Mouse (Mus musculus) midbrain, embryonic 14.5 days (tissue): Measurements from ENCODE around the gene Slc35b3. TPM values are rescaled to one million over a fixed set of nuclear protein-coding genes. Genes with fewer than 3 reads are reported as not detected.

Experiments
- ATAC-seq: fragments of 200-750 bp; cut with Nextera tagmentation; 2 replicates; pipeline ENCODE4 v1.8.0; 2017; ENCODE audit warnings: moderate number of reproducible peaks, moderate library complexity; ENCODE audit not compliant: low FRiP score, low TSS enrichment
- DNase-seq: peaks from one replicate; pipeline ENCODE4 v3.0.0-alpha.2; 2015
- H3K27ac ChIP-seq: fragments of 300-500 bp; sonication (generic); replicated peaks from 2 replicates; pipeline ENCODE4 v1.5.1; 2014; ENCODE audit warnings: mild to moderate bottlenecking, low read depth, low read length, moderate library complexity
- H3K27me3 ChIP-seq: fragments of 300-500 bp; sonication (generic); 2 replicates; pipeline ENCODE4 v1.6.1; 2014; ENCODE audit warnings: low read length, control low read depth, mixed read lengths; ENCODE audit not compliant: control insufficient read depth, insufficient read depth
- H3K36me3 ChIP-seq: fragments of 300-500 bp; sonication (generic); 2 replicates; pipeline ENCODE4 v1.6.1; 2014; ENCODE audit warnings: low read length, control low read depth; ENCODE audit not compliant: control insufficient read depth, insufficient read depth
- H3K4me1 ChIP-seq: fragments of 300-500 bp; sonication (generic); 2 replicates; pipeline ENCODE4 v1.6.1; 2014; ENCODE audit warnings: mild to moderate bottlenecking, antibody characterized with exemption, low read length, control low read depth; ENCODE audit not compliant: control insufficient read depth, insufficient read depth
- H3K4me2 ChIP-seq: fragments of 300-500 bp; sonication (generic); 2 replicates; pipeline ENCODE4 v1.6.1; 2014; ENCODE audit warnings: mild to moderate bottlenecking, low read length, moderate library complexity
- H3K4me3 ChIP-seq: fragments of 300-500 bp; sonication (generic); replicated peaks from 2 replicates; pipeline ENCODE4 v1.5.1; 2014; ENCODE audit warnings: low read depth, low read length
- H3K9ac ChIP-seq: fragments of 300-500 bp; sonication (generic); replicated peaks from 2 replicates; pipeline ENCODE4 v1.6.1; 2014; ENCODE audit warnings: mild to moderate bottlenecking, low read length, moderate library complexity
- H3K9me3 ChIP-seq: fragments of 300-500 bp; sonication (generic); 2 replicates; pipeline ENCODE4 v1.6.1; 2016; ENCODE audit warnings: low read length, control low read depth, mixed read lengths; ENCODE audit not compliant: control insufficient read depth
- WGBS: fragments of 180-500 bp; shearing (Covaris S2); extraction: QIAGEN DNeasy Blood & Tissue Kit; methylation state at CpG from one replicate; pipeline ENCODE4 v1.1.7; 2014; 5-methylcytosine and 5-hydroxymethylcytosine counted together
- polyA plus RNA-seq: library from polyadenylated mRNA; unstranded; fragments of >200 nt; fragmentation: Nextera tagmentation; extraction: Ambion mirVana; gene quantifications from 2 replicates; pipeline ENCODE4 v1.2.1, GENCODE M21; 2014

Slc35b3 gene
- polyA plus RNA-seq, 1 experiment from 2014 or later: 38.2 TPM

- Histone ChIP-seq H3K27me3 (no peaks in the 10 kb centered on the region), H3K27ac (no peak overlapping the region), H3K4me2 (no peak overlapping the region), H3K9ac (no peak overlapping the region), H3K4me1 (no peaks in the 10 kb centered on the region), H3K9me3 (no peaks in the 10 kb centered on the region), H3K4me3 (no peak overlapping the region), H3K36me3 (peaks cover 35% of the 10 kb centered on the region)
- 98% methylated on average over 15 of the region's 15 CpGs for WGBS
- DNase-seq (no peak), ATAC-seq (no peak)
Measured at GRCm38 (mm10) chr13:38929843-38930578, 30.7 kb downstream of the Slc35b3 start.

GRCm38 (mm10) chr13:38922676-38923075 lies 38.0 kb downstream of the Slc35b3 start:
- H3K27me3 ChIP-seq: no peaks in the 10 kb centered on the region
- H3K9me3 ChIP-seq: no peaks in the 10 kb centered on the region
- no peak overlapping the region for H3K4me2 ChIP-seq
- H3K36me3 ChIP-seq: no peaks in the 10 kb centered on the region
- ATAC-seq (no peak), DNase-seq (no peak)
- H3K9ac ChIP-seq: no peak overlapping the region
- no peak overlapping the region for H3K4me3 ChIP-seq
- H3K4me1 ChIP-seq: peaks cover 4% of the 10 kb centered on the region; the same call in 1 of the 2 replicates
- no peak overlapping the region for H3K27ac ChIP-seq
- WGBS: 77% methylated on average over 3 of the region's 3 CpGs

- Histone ChIP-seq H3K27me3 (no peaks in the 10 kb centered on the region), H3K4me2 (no peak overlapping the region), H3K9ac (no peak overlapping the region), H3K9me3 (no peaks in the 10 kb centered on the region), H3K27ac (no peak overlapping the region), H3K4me1 (peaks cover 4% of the 10 kb centered on the region; the same call in 1 of the 2 replicates), H3K4me3 (no peak overlapping the region), H3K36me3 (no peaks in the 10 kb centered on the region)
- 89% methylated on average over 1 of the region's 1 CpGs for WGBS
- ATAC-seq (no peak), DNase-seq (no peak)
Measured at GRCm38 (mm10) chr13:38921306-38921705, 39.4 kb downstream of the Slc35b3 start.

DNA sequence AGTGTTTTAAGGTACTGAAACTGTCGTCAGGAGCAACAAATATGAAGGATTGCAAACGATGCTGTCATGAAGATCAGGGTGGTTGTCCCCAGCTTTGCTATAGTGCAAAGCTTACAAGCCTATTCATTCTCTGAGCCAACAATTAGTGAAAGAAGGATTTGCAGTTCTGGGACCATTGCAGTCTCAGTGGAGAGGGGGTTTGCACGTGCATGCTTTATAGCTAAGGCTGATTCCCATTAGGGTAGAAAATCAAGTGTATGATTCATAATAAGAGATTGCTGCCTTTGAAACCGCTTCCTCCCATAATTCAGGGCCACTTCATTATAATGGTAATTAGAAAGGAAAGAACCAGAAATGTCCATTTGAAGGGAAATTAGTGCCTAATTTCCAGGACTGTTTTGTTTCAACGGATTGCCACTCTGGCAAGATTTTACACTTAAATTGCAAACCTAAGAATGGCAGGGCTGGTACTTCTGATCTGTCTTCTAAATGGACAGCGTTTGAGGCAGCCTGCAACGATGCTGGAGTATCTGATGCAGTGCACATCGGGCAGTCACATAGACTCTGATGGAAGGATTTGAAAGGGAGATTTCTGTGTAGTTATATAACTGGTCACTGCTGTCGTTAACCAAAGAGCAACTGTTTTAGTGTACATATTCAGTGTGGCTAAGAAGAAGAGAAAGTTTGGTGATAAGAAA lies 42.3 kb downstream of the Slc35b3 start:
- 0 out of 2 replicates have a peak overlapping the region, but pooled peaks have one; percentile 41 for H3K27ac ChIP-seq
- DNase-seq (peak; percentile 31), ATAC-seq (no peak)

GRCm38 (mm10) chr13:38917556-38917955 lies 43.1 kb downstream of the Slc35b3 start:
- no peaks in the 10 kb centered on the region for H3K36me3 ChIP-seq
- DNase-seq: no peak
- H3K4me2 ChIP-seq: no peak overlapping the region
- H3K27ac ChIP-seq: no peak overlapping the region
- no peaks in the 10 kb centered on the region for H3K9me3 ChIP-seq
- no peak overlapping the region for H3K4me3 ChIP-seq
- WGBS: 89% methylated on average over 5 of the region's 5 CpGs
- H3K27me3 ChIP-seq: no peaks in the 10 kb centered on the region
- H3K4me1 ChIP-seq: peaks cover 4% of the 10 kb centered on the region; the same call in 1 of the 2 replicates
- no peak for ATAC-seq
- H3K9ac ChIP-seq: no peak overlapping the region

More for the DNA sequence above, 42.3 kb downstream of the Slc35b3 start:
- Histone ChIP-seq H3K4me2 (no peak overlapping the region), H3K27me3 (no peaks in the 10 kb centered on the region), H3K4me3 (no peak overlapping the region), H3K9me3 (no peaks in the 10 kb centered on the region), H3K4me1 (peaks cover 4% of the 10 kb centered on the region; the same call in 1 of the 2 replicates), H3K9ac (no peak overlapping the region), H3K36me3 (no peaks in the 10 kb centered on the region)
- 57% methylated on average over 9 of the region's 9 CpGs for WGBS

- Histone ChIP-seq H3K27me3 (no peaks in the 10 kb centered on the region), H3K4me3 (no peak overlapping the region), H3K27ac (no peak overlapping the region), H3K9ac (no peak overlapping the region), H3K9me3 (no peaks in the 10 kb centered on the region), H3K36me3 (no peaks in the 10 kb centered on the region), H3K4me1 (peaks cover 4% of the 10 kb centered on the region; the same call in 1 of the 2 replicates), H3K4me2 (no peak overlapping the region)
- DNase-seq (no peak), ATAC-seq (no peak)
- WGBS: 71% methylated on average over 6 of the region's 6 CpGs
Measured at GRCm38 (mm10) chr13:38914771-38915170, 45.9 kb downstream of the Slc35b3 start.

DNA sequence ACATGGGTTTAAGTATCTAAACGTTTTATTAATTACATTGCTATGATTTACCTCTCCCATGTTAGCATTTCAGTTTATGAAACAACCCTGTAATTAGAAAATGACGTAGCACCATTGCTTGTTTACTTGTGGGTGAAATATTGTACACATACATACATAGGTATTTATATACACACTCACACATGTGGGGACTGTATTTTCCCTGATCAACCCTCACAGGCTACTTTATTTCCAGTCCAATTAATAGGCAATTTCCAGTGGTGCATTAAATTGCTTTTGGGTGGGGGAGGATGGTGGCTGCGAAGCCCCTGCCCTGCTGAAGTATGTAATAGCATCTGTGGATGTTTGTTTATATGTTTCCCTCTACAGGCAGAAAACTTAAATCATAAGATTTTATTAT lies 68.3 kb downstream of the Slc35b3 start:
- no peak for DNase-seq
- no peak overlapping the region for H3K4me2 ChIP-seq
- H3K36me3 ChIP-seq: no peaks in the 10 kb centered on the region
- H3K9me3 ChIP-seq: no peaks in the 10 kb centered on the region
- H3K9ac ChIP-seq: no peak overlapping the region
- H3K27ac ChIP-seq: no peak overlapping the region
- no peaks in the 10 kb centered on the region for H3K4me1 ChIP-seq
- 74% methylated on average over 3 of the region's 3 CpGs for WGBS
- H3K4me3 ChIP-seq: no peak overlapping the region
- ATAC-seq: no peak
- no peaks in the 10 kb centered on the region for H3K27me3 ChIP-seq
